Mouse (Mus musculus) ES-E14 (cell line): ENCODE measurements around the gene Cdk4.

Source experiments
- ZC3H11A ChIP-seq: IDR thresholded peaks from 2 replicates; pipeline ENCODE4 v1.6.1; 2012; ENCODE audit warnings: low read depth, mild to moderate bottlenecking, inconsistent platforms, low read length, borderline replicate concordance
- ZNF384 ChIP-seq: IDR thresholded peaks from 2 replicates; pipeline ENCODE4 v1.6.1; 2012; ENCODE audit warnings: low read depth, low read length, inconsistent platforms

DNA sequence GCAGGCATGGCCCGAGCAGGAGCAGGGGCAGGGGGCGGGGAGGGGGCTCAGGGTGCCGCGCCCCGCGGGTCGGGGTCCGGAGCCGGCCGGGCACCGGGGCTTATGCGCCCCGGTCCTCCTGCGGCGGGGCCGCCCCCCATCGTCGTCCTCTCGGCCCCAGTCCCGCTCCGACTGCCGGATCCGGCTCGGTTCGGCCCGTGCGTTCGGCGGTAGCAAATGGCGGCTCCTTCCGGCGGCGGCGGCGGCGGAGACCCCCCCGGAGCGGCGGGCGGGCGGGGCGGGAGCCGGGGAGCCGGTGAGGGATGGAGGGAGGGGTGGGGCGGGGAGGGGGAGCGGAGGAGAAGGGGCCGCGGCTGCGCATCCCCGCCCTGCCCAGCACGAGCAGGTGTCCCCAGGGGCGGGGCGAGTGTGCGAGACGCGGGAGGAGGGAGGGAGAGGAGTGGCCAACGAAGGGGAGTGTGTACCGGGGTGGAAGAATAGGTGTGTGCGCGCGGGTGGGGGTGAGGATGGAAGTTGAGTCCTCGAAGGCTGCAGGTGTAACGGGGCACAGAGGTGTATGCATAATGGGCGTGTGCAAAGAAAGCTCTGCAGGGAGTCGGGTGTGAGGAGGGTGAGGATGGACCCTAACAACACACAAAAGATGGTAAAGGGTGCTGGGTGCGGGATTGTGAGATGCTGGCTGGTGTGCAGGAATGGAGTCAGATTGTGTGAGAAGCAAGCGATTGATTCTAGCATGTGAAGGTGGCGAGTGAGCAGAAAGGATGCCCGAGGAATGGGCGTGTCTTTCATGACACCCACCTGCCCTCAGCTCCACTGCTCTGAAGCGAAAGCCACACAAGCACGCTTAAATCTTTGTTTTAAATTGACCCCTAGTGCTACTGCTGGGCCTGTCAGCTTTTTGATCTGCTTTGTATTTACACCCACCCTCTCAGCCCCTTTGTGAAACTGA lies 3.1 kb upstream of the Cdk4 start, which contains the start of gene March9:
- TF ChIP-seq ZC3H11A (no peak), ZNF384 (no peak)
